ENCODE assay signal across 12 mouse cellular contexts in genomic region chr5:74738312-74738711, GRCm38 (mm10). TPM values are rescaled to one million over a fixed set of nuclear protein-coding genes. Genes with fewer than 3 reads are reported as not detected.
DNase-seq lines count a peak whose midpoint lies in the region; ATAC-seq and TF ChIP-seq lines count a peak whose summit lies in the region.
"Had no signal": no experiment of that assay in that cellular context is flagged by ENCODE, and none has a peak within 500 bp of the region (broad histone marks: within the 10 kb centered on the region; RNA-seq: fewer than 3 reads in every experiment).

No protein-coding gene starts in this region.

- no peak overlapping the region for H3K4me3 ChIP-seq in heart, postnatal 0 days (ENCODE audit: low read depth, low read length)
- no peak overlapping the region for H3K4me3 ChIP-seq in embryonic facial prominence, embryonic 14.5 days (ENCODE audit: low read depth, low read length)
- H3K4me3 ChIP-seq in stomach, embryonic 16.5 days (replicated peaks; ENCODE audit: low read length): no peak overlapping the region
- H3K4me3 ChIP-seq: forebrain, embryonic 12.5 days; hindbrain, embryonic 13.5 days; liver, embryonic 13.5 days had no signal

- no peak overlapping the region for H3K27ac ChIP-seq in heart, postnatal 0 days (ENCODE audit: low read depth)
- H3K27ac ChIP-seq in embryonic facial prominence, embryonic 14.5 days (replicated peaks; ENCODE audit: low read depth, low read length): no peak overlapping the region
- H3K27ac ChIP-seq in stomach, embryonic 16.5 days (ENCODE audit: low read length): no peak overlapping the region
- H3K27ac ChIP-seq: forebrain, embryonic 12.5 days; hindbrain, embryonic 13.5 days; liver, embryonic 13.5 days had no signal

- 0 out of 2 replicates have a peak, but pooled peaks cover 9% of the 10 kb centered on the region for H3K27me3 ChIP-seq in heart, postnatal 0 days (ENCODE audit: control insufficient read depth, insufficient read depth, low read length)
- H3K27me3 ChIP-seq in embryonic facial prominence, embryonic 14.5 days (replicated peaks; ENCODE audit: control insufficient read depth, insufficient read depth, low read length): no peaks in the 10 kb centered on the region
- no peaks in the 10 kb centered on the region for H3K27me3 ChIP-seq in stomach, embryonic 16.5 days (ENCODE audit: control insufficient read depth, insufficient read depth, low read length)
- H3K27me3 ChIP-seq: hindbrain, embryonic 13.5 days; liver, embryonic 13.5 days had no signal

- H3K4me1 ChIP-seq in heart, postnatal 0 days (ENCODE audit: control insufficient read depth, insufficient read depth): no peaks in the 10 kb centered on the region
- H3K4me1 ChIP-seq in embryonic facial prominence, embryonic 14.5 days (ENCODE audit: control insufficient read depth, insufficient read depth, low read length): peaks cover 20% of the 10 kb centered on the region
- H3K4me1 ChIP-seq in stomach, embryonic 16.5 days (ENCODE audit: control insufficient read depth, insufficient read depth, low read length): peaks cover 8% of the 10 kb centered on the region; the same call in 1 of the 2 replicates
- H3K4me1 ChIP-seq: liver, embryonic 13.5 days had no signal

- H3K36me3 ChIP-seq in heart, postnatal 0 days (replicated peaks; ENCODE audit: control insufficient read depth, insufficient read depth, low read length): no peaks in the 10 kb centered on the region
- H3K36me3 ChIP-seq in embryonic facial prominence, embryonic 14.5 days (ENCODE audit: control insufficient read depth, insufficient read depth, low read length): no peaks in the 10 kb centered on the region
- H3K36me3 ChIP-seq in stomach, embryonic 16.5 days (ENCODE audit: control insufficient read depth, insufficient read depth, low read length): no peaks in the 10 kb centered on the region
- H3K36me3 ChIP-seq: forebrain, embryonic 12.5 days; hindbrain, embryonic 13.5 days; liver, embryonic 13.5 days had no signal

- DNase-seq in heart, postnatal 0 days (ENCODE audit: low spot score): peak; percentile 10
- no peak for DNase-seq in heart, postnatal 14 days
- DNase-seq in embryonic facial prominence, embryonic 14.5 days (ENCODE audit: low spot score): peak; percentile 83
- peak; percentile 74 to 87 for DNase-seq in kidney, postnatal 36 days
- no peak for DNase-seq in cerebellum, adult 9-10 months
- DNase-seq in layer of hippocampus, adult 18-20 months (ENCODE audit: low spot score in 2 of 2): no peak
- DNase-seq: liver, embryonic 13.5 days; thymus, postnatal 36 days had no signal

- intact Hi-C loops in heart, postnatal 14 days (cut with DNase I): no loop called here

- no peak for TF ChIP-seq EP300 in heart, postnatal 0 days (IDR thresholded peaks at IDR 0.05; ENCODE audit: low read depth)

- 55% methylated on average over 3 of the region's 3 CpGs for WGBS in heart, postnatal 0 days
- 62% methylated on average over 3 of the region's 3 CpGs for WGBS in embryonic facial prominence, embryonic 14.5 days
- 63% methylated on average over 3 of the region's 3 CpGs for WGBS in stomach, embryonic 16.5 days

- peak; percentile 1 for TF ChIP-seq CTCF in heart, postnatal 0 days (IDR thresholded peaks at IDR 0.05; ENCODE audit: low read depth)

- ATAC-seq in heart, postnatal 0 days (ENCODE audit: insufficient read depth, low read depth): peak; percentile 57; the same call in 1 of the 2 replicates
- peak; percentile 83 for ATAC-seq in embryonic facial prominence, embryonic 14.5 days (ENCODE audit: low read depth)
- peak; percentile 97 for ATAC-seq in stomach, embryonic 16.5 days (ENCODE audit: insufficient read depth, low FRiP score)
- no peak for ATAC-seq in activated CD4-positive, CD25-positive, alpha-beta regulatory T cell, adult 4 months

- H3K9ac ChIP-seq in heart, postnatal 0 days (replicated peaks; ENCODE audit: low read depth, low read length): no peak overlapping the region
- H3K9ac ChIP-seq in embryonic facial prominence, embryonic 14.5 days (ENCODE audit: low read depth, low read length): no peak overlapping the region
- H3K9ac ChIP-seq in stomach, embryonic 16.5 days (ENCODE audit: low read length): no peak overlapping the region
- H3K9ac ChIP-seq: forebrain, embryonic 12.5 days; hindbrain, embryonic 13.5 days; liver, embryonic 13.5 days had no signal

- no peaks in the 10 kb centered on the region for H3K9me3 ChIP-seq in heart, postnatal 0 days (replicated peaks; ENCODE audit: control insufficient read depth, low read length)
- H3K9me3 ChIP-seq in embryonic facial prominence, embryonic 14.5 days (ENCODE audit: control insufficient read depth, low read length): no peaks in the 10 kb centered on the region
- H3K9me3 ChIP-seq in stomach, embryonic 16.5 days (replicated peaks; ENCODE audit: control insufficient read depth, low read length): no peaks in the 10 kb centered on the region
- H3K9me3 ChIP-seq: forebrain, embryonic 12.5 days; hindbrain, embryonic 13.5 days; liver, embryonic 13.5 days had no signal

- H3K4me2 ChIP-seq in heart, postnatal 0 days (ENCODE audit: low read depth, low read length): no peak overlapping the region
- H3K4me2 ChIP-seq in embryonic facial prominence, embryonic 14.5 days (ENCODE audit: low read depth, low read length): no peak overlapping the region
- H3K4me2 ChIP-seq in stomach, embryonic 16.5 days (ENCODE audit: low read depth, low read length): no peak overlapping the region
- H3K4me2 ChIP-seq: forebrain, embryonic 12.5 days; hindbrain, embryonic 13.5 days; liver, embryonic 13.5 days had no signal

RNA-seq across cellular contexts. Expression of gene Lnx1, which starts 35.6 kb away (rescaled TPM):
- 1.9 and 3.5 TPM in 2 replicates for total RNA-seq in heart, postnatal 0 days (2014; rRNA removed; ENCODE audit: low replicate concordance)
- 1.3 and 2.2 TPM in 2 replicates for polyA plus RNA-seq in heart, postnatal 0 days (2015; fragmentation: Nextera tagmentation; extraction: Ambion mirVana)
- total RNA-seq in heart, postnatal 14 days (2021): 1 to 10 TPM; 5.9 to 7.8 TPM
- polyA plus RNA-seq in embryonic facial prominence, embryonic 14.5 days (2014; fragmentation: Nextera tagmentation; extraction: Ambion mirVana): 2.3 and 2.4 TPM in 2 replicates
- 5.2 and 6.6 TPM in 2 replicates for polyA plus RNA-seq in stomach, embryonic 16.5 days (2015; fragmentation: Nextera tagmentation; extraction: Ambion mirVana)
- under 1 TPM; 0.17 to 0.32 TPM for polyA plus RNA-seq in activated CD4-positive, CD25-positive, alpha-beta regulatory T cell, adult 4 months (2017; shearing (Covaris generic))
- 10 to 100 TPM; 13.6 to 14.7 TPM for total RNA-seq in layer of hippocampus, adult 18-20 months (2021)

Comparison
In these comparisons a context has a peak if more than half of its experiments do, and no peak if none do; other contexts are left out.
1. DNase-seq: peak in heart, postnatal 0 days (single experiment), embryonic facial prominence, embryonic 14.5 days (single experiment) and kidney, postnatal 36 days (2 of 2); none in heart, postnatal 14 days (0 of 2), cerebellum, adult 9-10 months (single experiment) and layer of hippocampus, adult 18-20 months (0 of 2).